Mouse (Mus musculus) hindbrain, embryonic 15.5 days (tissue): ENCODE measurements around the gene Vhl. TPM values are rescaled to one million over a fixed set of nuclear protein-coding genes. Genes with fewer than 3 reads are reported as not detected.
"Not testable (repeated sequence)": the region's sequence is repeated elsewhere in the genome, so short reads cannot be mapped to it uniquely, and the experiment has no call there.

ENCODE experiments used
- ATAC-seq: fragments of 200-750 bp; cut with Nextera tagmentation; 2 replicates; pipeline ENCODE4 v1.8.0; 2017; ENCODE audit warnings: low read depth, moderate number of reproducible peaks, moderate TSS enrichment; ENCODE audit not compliant: low FRiP score
- H3K27ac ChIP-seq: fragments of 300-500 bp; sonication (generic); replicated peaks from 2 replicates; pipeline ENCODE4 v1.5.1; 2015; ENCODE audit warnings: mild to moderate bottlenecking, inconsistent platforms
- H3K27me3 ChIP-seq: fragments of 300-500 bp; sonication (generic); 2 replicates; pipeline ENCODE4 v1.6.1; 2015; ENCODE audit warnings: control low read depth, inconsistent platforms
- H3K36me3 ChIP-seq: fragments of 300-500 bp; sonication (generic); 2 replicates; pipeline ENCODE4 v1.6.1; 2015; ENCODE audit warnings: control low read depth, inconsistent platforms
- H3K4me1 ChIP-seq: fragments of 300-500 bp; sonication (generic); replicated peaks from 2 replicates; pipeline ENCODE4 v1.6.1; 2015; ENCODE audit warnings: control low read depth, inconsistent platforms
- H3K4me2 ChIP-seq: fragments of 300-500 bp; sonication (generic); 2 replicates; pipeline ENCODE4 v1.6.1; 2015; ENCODE audit warnings: moderate library complexity, mild to moderate bottlenecking, inconsistent platforms
- H3K4me3 ChIP-seq: fragments of 300-500 bp; sonication (generic); 2 replicates; pipeline ENCODE4 v1.5.1; 2015; ENCODE audit warnings: mild to moderate bottlenecking, inconsistent platforms
- H3K9ac ChIP-seq: fragments of 300-500 bp; sonication (generic); 2 replicates; pipeline ENCODE4 v1.6.1; 2015; ENCODE audit warnings: inconsistent platforms
- H3K9me3 ChIP-seq: fragments of 300-500 bp; sonication (generic); 2 replicates; pipeline ENCODE4 v1.6.1; 2016; ENCODE audit warnings: control low read depth, inconsistent platforms
- WGBS: fragments of 180-500 bp; shearing (Covaris S2); methylation state at CpG from one replicate; pipeline ENCODE4 v1.1.7; 2015; 5-methylcytosine and 5-hydroxymethylcytosine counted together
- polyA plus RNA-seq: library from polyadenylated mRNA; unstranded; fragments of >200 nt; fragmentation: Nextera tagmentation; extraction: Ambion mirVana; gene quantifications from 2 replicates; pipeline ENCODE4 v1.2.1, GENCODE M21; 2015

Gene Vhl
- polyA plus RNA-seq, 1 experiment from 2014 or later: 71.2 TPM

DNA sequence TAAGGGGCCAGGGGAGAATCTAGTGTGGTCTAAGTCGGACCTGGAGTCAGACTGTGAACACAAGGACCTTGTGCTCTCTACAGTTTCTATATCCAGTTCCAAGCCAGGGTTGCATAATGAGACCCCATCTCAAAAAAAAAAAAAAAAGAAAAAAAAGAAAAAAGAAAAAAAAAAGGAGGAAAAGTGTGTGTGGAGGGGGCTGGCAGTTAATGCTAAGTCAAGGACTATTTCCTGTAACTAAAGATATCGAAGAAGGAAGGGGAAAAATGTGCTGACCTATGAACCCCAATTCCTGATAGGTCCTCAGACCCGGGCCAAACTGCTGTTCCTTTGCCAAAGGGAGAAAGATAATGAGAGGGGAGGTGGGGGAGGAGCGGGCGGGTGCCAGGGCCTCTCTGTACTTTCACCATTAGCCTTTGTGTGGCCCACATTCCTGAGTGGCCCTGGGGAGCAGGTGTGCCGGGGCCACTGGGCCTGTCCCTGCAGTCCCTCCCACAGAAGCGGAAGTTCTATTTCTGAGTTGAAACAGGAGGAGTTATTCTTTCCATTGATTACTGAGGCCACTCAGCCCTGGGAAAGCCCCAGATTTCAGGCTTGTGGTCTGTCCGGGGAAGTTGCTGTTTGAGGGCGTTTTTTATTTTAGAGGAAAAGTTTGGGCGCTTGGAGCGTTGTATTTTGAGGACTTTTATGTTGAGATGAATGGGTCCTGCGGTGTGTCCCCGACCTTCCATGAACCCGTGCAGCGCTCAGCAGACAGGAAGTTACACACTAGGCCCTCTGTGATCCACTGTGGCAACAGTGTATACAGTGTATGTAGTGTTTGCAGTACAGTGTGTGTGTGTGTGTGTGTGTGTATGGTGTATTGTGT, 44.8 kb downstream of the Vhl start:
- Histone ChIP-seq H3K4me3 (no peak overlapping the region), H3K27me3 (no peaks in the 10 kb centered on the region), H3K9me3 (no peaks in the 10 kb centered on the region), H3K36me3 (no peaks in the 10 kb centered on the region), H3K4me2 (no peak overlapping the region), H3K9ac (no peak overlapping the region), H3K4me1 (no peaks in the 10 kb centered on the region; the same call in 1 of the 2 replicates), H3K27ac (no peak overlapping the region)
- ATAC-seq: no peak
- WGBS: 43% methylated on average over 15 of the region's 15 CpGs

DNA sequence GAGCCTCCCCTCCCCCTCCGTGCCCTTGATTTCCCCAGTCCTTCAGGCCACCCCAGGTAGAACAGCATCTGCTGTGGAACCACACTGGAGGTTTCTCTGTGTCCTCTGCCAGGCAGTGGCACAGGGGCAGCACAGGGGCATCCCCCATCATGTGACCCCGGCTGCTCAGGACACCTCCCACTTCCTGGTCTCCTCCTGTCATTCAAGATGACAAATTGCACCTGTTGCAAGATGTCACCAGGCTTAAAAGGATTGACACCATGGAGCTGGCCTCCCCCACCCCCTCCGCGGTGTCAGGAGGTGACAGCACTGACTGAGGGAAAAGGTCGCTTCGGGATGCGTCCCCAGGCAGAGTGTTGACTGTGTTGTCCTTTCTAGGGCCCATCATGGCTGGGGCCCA, 46.1 kb downstream of the Vhl start:
- ATAC-seq: no peak
- Histone ChIP-seq H3K27me3 (no peaks in the 10 kb centered on the region), H3K9me3 (no peaks in the 10 kb centered on the region)

GRCm38 (mm10) chr6:113672029-113672428, 48.3 kb downstream of the Vhl start:
- not testable (repeated sequence) for H3K9me3 ChIP-seq, H3K4me1 ChIP-seq, ATAC-seq, H3K4me3 ChIP-seq, H3K4me2 ChIP-seq, H3K9ac ChIP-seq, H3K27me3 ChIP-seq, H3K36me3 ChIP-seq, H3K27ac ChIP-seq
- 91% methylated on average over 1 of the region's 1 CpGs for WGBS

More for the DNA sequence above, 46.1 kb downstream of the Vhl start:
- no peak overlapping the region for H3K4me3 ChIP-seq
- H3K4me1 ChIP-seq: no peaks in the 10 kb centered on the region; the same call in 1 of the 2 replicates
- no peak overlapping the region for H3K27ac ChIP-seq
- no peak overlapping the region for H3K9ac ChIP-seq
- 73% methylated on average over 7 of the region's 7 CpGs for WGBS
- no peak overlapping the region for H3K4me2 ChIP-seq
- H3K36me3 ChIP-seq: no peaks in the 10 kb centered on the region

DNA sequence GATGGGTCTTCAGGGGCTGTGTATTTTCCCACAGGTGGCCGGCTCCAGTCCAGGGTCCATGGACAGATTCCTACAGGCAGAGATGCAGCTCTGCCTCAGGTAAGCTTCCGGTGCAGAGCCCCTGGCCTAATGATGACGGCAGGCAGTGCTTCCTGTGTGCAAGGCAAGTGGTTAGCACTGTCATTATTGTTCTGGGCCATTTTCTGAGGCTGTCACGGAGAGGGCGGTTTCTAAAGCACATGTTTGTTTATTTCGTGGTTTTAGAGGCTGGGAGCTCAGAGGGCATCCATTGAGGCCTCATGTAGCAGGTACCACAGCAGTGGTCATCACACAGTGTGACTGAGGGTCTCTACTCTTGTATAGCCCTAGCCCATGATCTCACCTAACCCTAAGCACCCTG, 49.2 kb downstream of the Vhl start:
- Histone ChIP-seq H3K4me2 (no peak overlapping the region), H3K27me3 (no peaks in the 10 kb centered on the region), H3K9me3 (no peaks in the 10 kb centered on the region), H3K4me3 (no peak overlapping the region), H3K9ac (no peak overlapping the region), H3K4me1 (no peaks in the 10 kb centered on the region; the same call in 1 of the 2 replicates), H3K27ac (no peak overlapping the region), H3K36me3 (no peaks in the 10 kb centered on the region)
- no peak for ATAC-seq
- WGBS: 85% methylated on average over 6 of the region's 6 CpGs

- Histone ChIP-seq H3K27me3 (no peaks in the 10 kb centered on the region), H3K4me3 (no peak overlapping the region), H3K4me2 (no peak overlapping the region), H3K36me3 (no peaks in the 10 kb centered on the region), H3K9ac (no peak overlapping the region), H3K9me3 (no peaks in the 10 kb centered on the region), H3K4me1 (no peaks in the 10 kb centered on the region), H3K27ac (no peak overlapping the region)
- WGBS: 80% methylated on average over 4 of the region's 4 CpGs
- no peak for ATAC-seq
Measured at GRCm38 (mm10) chr6:113675234-113675633, 51.5 kb downstream of the Vhl start.

DNA sequence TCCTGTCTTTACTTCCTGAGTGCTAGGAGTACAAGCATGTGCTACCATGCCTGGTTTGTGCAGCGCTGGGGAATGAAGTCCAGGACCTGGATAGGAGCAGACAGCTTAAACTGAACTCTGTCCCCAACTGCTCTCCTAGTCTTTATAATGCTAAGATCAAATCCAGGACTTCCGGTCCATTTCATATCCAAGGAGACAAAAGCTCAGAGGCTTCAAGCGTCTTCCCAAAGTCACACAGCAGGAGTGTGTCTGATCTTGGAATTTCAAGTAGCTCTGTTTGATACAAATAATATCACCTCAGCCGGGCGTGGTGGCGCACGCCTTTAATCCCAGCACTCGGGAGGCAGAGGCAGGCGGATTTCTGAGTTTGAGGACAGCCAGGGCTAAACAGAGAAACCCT, 52.2 kb downstream of the Vhl start:
- Histone ChIP-seq H3K9me3 (no peaks in the 10 kb centered on the region), H3K9ac (no peak overlapping the region), H3K36me3 (no peaks in the 10 kb centered on the region), H3K27me3 (no peaks in the 10 kb centered on the region), H3K27ac (no peak overlapping the region), H3K4me2 (no peak overlapping the region), H3K4me3 (no peak overlapping the region), H3K4me1 (no peaks in the 10 kb centered on the region)
- ATAC-seq: no peak
- 95% methylated on average over 9 of the region's 9 CpGs for WGBS

DNA sequence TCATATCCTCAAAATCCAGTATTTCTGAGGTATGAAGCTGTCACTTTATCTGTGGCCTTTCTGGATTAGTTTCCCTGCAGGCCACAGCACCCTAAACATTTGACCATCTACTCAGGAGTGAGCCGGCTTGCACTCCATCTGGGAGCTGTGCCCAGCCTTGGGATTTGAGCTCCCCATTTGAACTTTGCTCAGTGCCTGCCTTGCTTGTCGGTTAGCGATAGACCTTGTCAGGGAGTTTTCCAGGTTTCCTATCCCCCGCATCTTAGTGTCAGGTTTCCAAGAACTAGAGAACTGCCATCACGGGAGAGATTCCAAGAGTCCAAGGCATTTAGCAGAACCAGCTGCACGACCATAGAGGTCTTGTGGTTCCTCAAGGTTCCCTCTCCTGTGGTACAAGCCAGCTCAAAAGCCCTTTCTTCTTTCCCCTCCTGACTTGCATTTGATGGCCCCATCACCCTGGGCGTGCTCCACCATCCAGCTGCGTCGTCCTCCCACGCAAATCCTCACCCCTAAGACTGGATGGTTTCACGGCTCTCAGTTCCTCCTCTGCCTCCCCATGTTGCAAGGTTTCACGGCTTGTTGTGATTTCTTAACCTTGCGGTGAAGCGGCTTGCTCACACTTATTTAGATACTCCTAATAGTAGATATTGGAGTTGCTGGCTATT, 53.4 kb downstream of the Vhl start:
- WGBS: 79% methylated on average over 14 of the region's 14 CpGs
- ATAC-seq: no peak
- Histone ChIP-seq H3K4me2 (no peak overlapping the region), H3K36me3 (no peaks in the 10 kb centered on the region), H3K27me3 (no peaks in the 10 kb centered on the region), H3K4me3 (no peak overlapping the region), H3K9me3 (no peaks in the 10 kb centered on the region), H3K9ac (no peak overlapping the region), H3K4me1 (no peaks in the 10 kb centered on the region), H3K27ac (no peak overlapping the region)

GRCm38 (mm10) chr6:113678246-113679012, 54.7 kb downstream of the Vhl start:
- WGBS: 70% methylated on average over 14 of the region's 14 CpGs

GRCm38 (mm10) chr6:113679993-113680566, 56.3 kb downstream of the Vhl start:
- WGBS: 85% methylated on average over 9 of the region's 9 CpGs
- H3K9me3 ChIP-seq: no peaks in the 10 kb centered on the region
- no peak overlapping the region for H3K9ac ChIP-seq
- H3K4me3 ChIP-seq: no peak overlapping the region
- ATAC-seq: no peak
- H3K36me3 ChIP-seq: no peaks in the 10 kb centered on the region
- no peak overlapping the region for H3K27ac ChIP-seq
- H3K4me1 ChIP-seq: no peaks in the 10 kb centered on the region
- H3K27me3 ChIP-seq: no peaks in the 10 kb centered on the region
- H3K4me2 ChIP-seq: no peak overlapping the region

More at GRCm38 (mm10) chr6:113678246-113679012, 54.7 kb downstream of the Vhl start:
- Histone ChIP-seq H3K4me2 (no peak overlapping the region), H3K4me1 (no peaks in the 10 kb centered on the region), H3K4me3 (no peak overlapping the region), H3K9me3 (no peaks in the 10 kb centered on the region), H3K9ac (no peak overlapping the region), H3K36me3 (no peaks in the 10 kb centered on the region), H3K27me3 (no peaks in the 10 kb centered on the region), H3K27ac (no peak overlapping the region)
- no peak for ATAC-seq
